Mouse (Mus musculus): ENCODE results near the gene Sema3g. TPM values are rescaled to one million over a fixed set of nuclear protein-coding genes. Genes with fewer than 3 reads are reported as not detected.

Sema3g gene
- polyA plus RNA-seq, 1 experiment from 2014 or later, result 0.32 TPM

DNA sequence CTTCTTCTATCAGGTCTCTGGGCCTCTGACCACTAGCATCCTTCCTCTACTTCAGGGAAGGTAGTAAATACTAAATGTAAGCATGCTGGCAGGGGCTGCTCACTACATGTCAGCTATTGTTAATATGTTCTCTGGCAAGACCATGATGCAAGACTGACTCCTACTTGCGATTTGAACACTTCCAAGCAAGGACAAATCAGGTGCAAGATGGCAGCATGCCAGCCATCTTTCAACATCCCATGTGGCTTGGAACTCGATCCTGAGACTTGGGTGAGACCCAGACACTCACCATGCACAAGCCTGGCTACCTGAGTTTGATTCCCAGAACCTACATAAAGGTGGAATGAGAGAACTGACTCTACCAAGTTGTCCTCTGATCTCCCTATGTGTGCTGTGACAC is 25.7 kb upstream of the Sema3g start:
- no peaks in the 10 kb centered on the region for H3K27me3 ChIP-seq (ENCODE audit: control insufficient read depth, insufficient read depth, low read length)
- no peak overlapping the region for H3K4me2 ChIP-seq (replicated peaks)
- H3K4me1 ChIP-seq (replicated peaks; ENCODE audit: control insufficient read depth, insufficient read depth, low read length), result no peaks in the 10 kb centered on the region
- ATAC-seq (ENCODE audit: low FRiP score), result no peak
- no peak for DNase-seq (ENCODE audit: low spot score)
- no peaks in the 10 kb centered on the region for H3K9me3 ChIP-seq (ENCODE audit: control insufficient read depth, low read length)
- no peak overlapping the region for H3K4me3 ChIP-seq (replicated peaks; ENCODE audit: low read length)
- H3K27ac ChIP-seq, result no peak overlapping the region
- 84% methylated on average over 2 of the region's 2 CpGs for WGBS
- no peak overlapping the region for H3K9ac ChIP-seq
- peaks cover 97% of the 10 kb centered on the region for H3K36me3 ChIP-seq (replicated peaks; ENCODE audit: control insufficient read depth, insufficient read depth)

DNA sequence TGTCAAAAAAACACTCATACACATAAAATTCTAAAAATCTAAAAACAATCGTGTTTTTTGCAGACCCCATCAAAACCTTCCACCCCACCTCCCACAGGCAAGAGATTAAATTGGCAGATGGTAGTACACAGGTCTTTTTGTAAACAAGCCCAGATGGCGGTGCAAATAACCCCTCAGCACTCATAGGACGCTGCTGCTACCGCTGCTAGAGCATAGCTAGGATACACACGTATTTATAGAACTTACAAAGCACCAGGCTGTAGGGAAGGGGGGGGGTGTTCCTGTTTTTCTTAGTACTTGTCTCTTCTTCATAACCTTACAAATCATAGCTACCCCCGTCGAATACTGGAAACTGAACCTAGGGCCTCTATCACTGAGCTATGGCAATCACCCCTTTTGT is 23.9 kb upstream of the Sema3g start:
- Histone ChIP-seq H3K9me3 (ENCODE audit: control insufficient read depth, low read length) (no peaks in the 10 kb centered on the region), H3K9ac (no peak overlapping the region), H3K27ac (no peak overlapping the region), H3K36me3 (replicated peaks; ENCODE audit: control insufficient read depth, insufficient read depth) (peaks cover 92% of the 10 kb centered on the region), H3K4me1 (replicated peaks; ENCODE audit: control insufficient read depth, insufficient read depth, low read length) (no peaks in the 10 kb centered on the region; the same call in 1 of the 2 replicates), H3K4me2 (replicated peaks) (no peak overlapping the region), H3K4me3 (replicated peaks; ENCODE audit: low read length) (no peak overlapping the region), H3K27me3 (ENCODE audit: control insufficient read depth, insufficient read depth, low read length) (no peaks in the 10 kb centered on the region)
- ATAC-seq (ENCODE audit: low FRiP score) (no peak), DNase-seq (ENCODE audit: low spot score) (no peak)
- WGBS, result 81% methylated on average over 7 of the region's 7 CpGs

DNA sequence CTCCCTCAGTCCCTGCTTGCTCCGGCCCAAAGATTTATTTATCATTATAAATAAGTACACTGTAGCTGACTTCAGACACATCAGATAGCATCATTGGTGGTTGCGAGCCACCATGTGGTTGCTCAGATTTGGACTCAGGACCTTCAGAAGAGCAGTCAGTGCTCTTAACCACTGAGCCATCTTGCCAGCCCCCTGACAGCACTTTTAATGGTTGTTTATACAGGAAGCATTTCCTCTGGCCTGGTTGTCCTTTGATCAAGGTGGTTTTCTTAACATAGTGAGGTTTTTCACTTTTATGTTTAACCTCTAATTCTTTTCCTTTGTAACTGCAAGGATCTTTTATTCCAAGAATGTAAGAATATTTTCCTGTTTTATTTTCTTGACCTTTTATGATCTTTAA is 23.2 kb upstream of the Sema3g start:
- H3K4me1 ChIP-seq (replicated peaks; ENCODE audit: control insufficient read depth, insufficient read depth, low read length), result no peaks in the 10 kb centered on the region; the same call in 1 of the 2 replicates
- no peaks in the 10 kb centered on the region for H3K9me3 ChIP-seq (ENCODE audit: control insufficient read depth, low read length)
- no peak overlapping the region for H3K4me2 ChIP-seq (replicated peaks)
- H3K9ac ChIP-seq, result no peak overlapping the region
- H3K4me3 ChIP-seq (replicated peaks; ENCODE audit: low read length), result no peak overlapping the region
- H3K27me3 ChIP-seq (ENCODE audit: control insufficient read depth, insufficient read depth, low read length), result no peaks in the 10 kb centered on the region
- DNase-seq (ENCODE audit: low spot score) (no peak), ATAC-seq (ENCODE audit: low FRiP score) (no peak)
- H3K36me3 ChIP-seq (replicated peaks; ENCODE audit: control insufficient read depth, insufficient read depth), result peaks cover 92% of the 10 kb centered on the region
- WGBS, result 87% methylated on average over 2 of the region's 2 CpGs
- H3K27ac ChIP-seq, result no peak overlapping the region

DNA sequence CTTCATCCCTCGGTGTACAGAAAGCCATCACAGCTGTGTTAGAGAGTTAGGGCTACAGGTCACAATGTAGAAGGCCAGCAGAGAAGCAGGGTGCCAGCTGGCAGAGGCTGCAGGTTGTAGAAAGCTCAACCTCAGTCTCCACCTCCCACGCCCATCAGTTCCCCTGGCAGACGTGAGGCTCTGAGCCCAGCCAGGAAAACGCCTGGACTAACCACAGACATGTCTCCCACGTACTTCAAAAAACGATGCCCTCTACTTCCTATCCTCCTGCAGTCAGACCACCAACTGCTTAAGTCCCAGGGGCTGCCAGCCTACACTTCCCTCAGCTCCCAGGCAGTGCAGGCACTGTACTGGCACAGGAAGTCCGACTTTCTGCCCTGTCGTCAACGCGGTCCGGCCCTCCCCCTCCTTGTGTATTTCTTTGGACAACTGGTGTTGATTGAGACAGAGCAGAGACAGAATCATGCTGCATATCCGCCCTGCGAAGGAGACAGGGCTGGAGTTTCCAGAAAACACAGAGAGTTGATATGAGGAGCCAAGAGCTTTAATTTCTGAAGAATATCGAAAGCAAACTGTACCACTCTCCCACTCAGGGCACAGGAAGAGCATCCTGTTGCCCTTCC is 22.7 kb upstream of the Sema3g start:
- H3K36me3 ChIP-seq (replicated peaks; ENCODE audit: control insufficient read depth, insufficient read depth), result peaks cover 92% of the 10 kb centered on the region

DNA sequence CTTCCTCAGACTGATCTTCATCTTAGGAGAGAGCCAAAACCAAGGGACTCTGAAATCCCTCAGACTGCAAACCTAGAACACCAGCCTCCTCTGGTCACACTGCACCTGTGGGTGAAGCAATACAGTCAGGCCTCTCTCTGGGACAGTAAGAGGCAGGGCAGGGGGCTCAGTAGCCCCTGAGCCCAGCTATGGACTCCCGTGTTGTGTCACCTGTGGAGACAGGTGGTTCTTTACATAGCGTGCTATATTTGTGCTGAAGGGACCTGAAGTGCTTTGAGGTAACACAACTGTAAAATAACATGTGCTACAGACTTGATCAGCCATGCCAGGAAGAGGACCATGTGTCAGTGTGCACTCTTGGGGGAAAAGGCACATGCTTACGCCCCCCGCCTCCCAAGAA is 22.1 kb upstream of the Sema3g start:
- Histone ChIP-seq H3K9me3 (ENCODE audit: control insufficient read depth, low read length) (no peaks in the 10 kb centered on the region), H3K4me1 (replicated peaks; ENCODE audit: control insufficient read depth, insufficient read depth, low read length) (no peaks in the 10 kb centered on the region; the same call in 1 of the 2 replicates), H3K9ac (no peak overlapping the region), H3K36me3 (replicated peaks; ENCODE audit: control insufficient read depth, insufficient read depth) (peaks cover 92% of the 10 kb centered on the region), H3K27me3 (ENCODE audit: control insufficient read depth, insufficient read depth, low read length) (no peaks in the 10 kb centered on the region), H3K27ac (no peak overlapping the region), H3K4me3 (replicated peaks; ENCODE audit: low read length) (no peak overlapping the region), H3K4me2 (replicated peaks) (no peak overlapping the region)
- no peak for DNase-seq (ENCODE audit: low spot score)
- no peak for ATAC-seq (ENCODE audit: low FRiP score)
- 98% methylated on average over 4 of the region's 4 CpGs for whole genome bisulfite sequencing

More for the DNA sequence above, 22.7 kb upstream of the Sema3g start:
- no peak for ATAC-seq (ENCODE audit: low FRiP score)
- Histone ChIP-seq H3K9ac (no peak overlapping the region), H3K4me3 (replicated peaks; ENCODE audit: low read length) (no peak overlapping the region), H3K4me1 (replicated peaks; ENCODE audit: control insufficient read depth, insufficient read depth, low read length) (no peaks in the 10 kb centered on the region; the same call in 1 of the 2 replicates), H3K27me3 (ENCODE audit: control insufficient read depth, insufficient read depth, low read length) (no peaks in the 10 kb centered on the region), H3K4me2 (replicated peaks) (no peak overlapping the region), H3K27ac (no peak overlapping the region), H3K9me3 (ENCODE audit: control insufficient read depth, low read length) (no peaks in the 10 kb centered on the region)
- WGBS, result 84% methylated on average over 14 of the region's 14 CpGs
- DNase-seq (ENCODE audit: low spot score), result no peak

DNA sequence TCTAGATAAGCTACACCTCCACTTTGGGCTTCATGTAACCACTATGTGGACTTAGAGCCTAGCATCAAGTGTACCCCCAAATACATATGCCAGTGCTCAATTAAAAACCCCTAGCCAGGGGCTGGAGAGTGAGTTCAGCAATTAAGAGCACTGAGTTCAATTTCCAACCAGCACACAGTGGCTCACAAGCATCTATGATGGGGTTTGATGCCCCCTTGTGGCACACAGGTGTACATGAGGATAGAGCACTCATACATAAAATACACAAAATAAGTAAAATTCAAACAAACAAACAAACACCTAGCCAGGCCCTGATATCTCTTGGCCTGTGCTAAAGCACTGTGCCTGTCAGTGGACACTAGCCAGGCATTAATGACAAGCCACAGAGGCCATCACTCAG is 21.7 kb upstream of the Sema3g start:
- DNase-seq (ENCODE audit: low spot score) (no peak), ATAC-seq (ENCODE audit: low FRiP score) (no peak)
- no peak overlapping the region for H3K27ac ChIP-seq
- no peaks in the 10 kb centered on the region; the same call in 1 of the 2 replicates for H3K4me1 ChIP-seq (replicated peaks; ENCODE audit: control insufficient read depth, insufficient read depth, low read length)
- no peak overlapping the region for H3K4me2 ChIP-seq (replicated peaks)
- H3K4me3 ChIP-seq (replicated peaks; ENCODE audit: low read length), result no peak overlapping the region
- no peaks in the 10 kb centered on the region for H3K27me3 ChIP-seq (ENCODE audit: control insufficient read depth, insufficient read depth, low read length)
- no peaks in the 10 kb centered on the region for H3K9me3 ChIP-seq (ENCODE audit: control insufficient read depth, low read length)
- H3K9ac ChIP-seq, result no peak overlapping the region
- peaks cover 92% of the 10 kb centered on the region for H3K36me3 ChIP-seq (replicated peaks; ENCODE audit: control insufficient read depth, insufficient read depth)

DNA sequence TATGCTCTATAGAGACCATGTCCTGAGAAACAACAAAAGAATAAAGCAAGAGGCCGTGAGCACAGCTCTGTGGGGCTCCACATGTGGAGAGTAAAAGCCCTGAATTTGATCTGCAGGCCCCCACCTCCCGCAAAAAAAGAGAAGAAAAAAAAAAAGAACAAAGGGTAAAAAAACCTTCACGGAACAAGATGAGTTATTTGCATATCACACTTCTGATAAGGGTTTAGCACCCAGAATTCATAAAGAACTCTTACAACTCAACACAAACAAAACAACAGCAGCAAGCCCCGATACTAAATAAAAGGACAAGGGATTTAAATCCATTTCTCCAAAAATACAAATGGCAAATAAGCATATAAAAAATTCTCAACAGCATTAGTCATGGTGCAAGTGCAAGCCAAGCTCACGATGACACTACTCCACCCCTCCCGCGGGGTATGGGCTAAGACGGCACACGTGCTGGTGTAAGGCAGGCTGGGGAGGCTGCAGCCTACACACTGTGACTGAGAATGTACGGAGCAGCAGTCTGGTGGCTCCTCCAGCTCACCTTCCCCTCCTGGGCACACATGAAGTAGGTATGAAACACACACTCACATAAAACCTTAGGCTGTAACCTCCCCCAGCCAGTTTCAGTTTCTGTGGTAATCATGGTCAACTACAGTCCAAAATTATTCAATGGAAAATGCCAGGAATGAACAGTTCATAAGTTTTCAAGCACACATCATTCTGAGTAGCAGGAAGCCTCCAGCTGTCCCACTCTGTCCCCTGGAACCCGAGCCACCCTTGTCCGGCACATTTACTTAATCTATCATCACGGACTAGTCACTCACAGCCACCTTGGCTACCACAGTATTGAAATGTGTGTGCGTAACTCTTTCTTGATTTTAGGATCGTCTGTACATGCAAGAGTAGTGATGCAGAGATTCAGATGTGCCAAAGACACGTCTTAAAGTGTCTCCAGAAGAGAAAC is 19.8 kb upstream of the Sema3g start:
- no peaks in the 10 kb centered on the region for H3K27me3 ChIP-seq (ENCODE audit: control insufficient read depth, insufficient read depth, low read length)
- WGBS, result 61% methylated on average over 16 of the region's 16 CpGs
- H3K4me1 ChIP-seq (replicated peaks; ENCODE audit: control insufficient read depth, insufficient read depth, low read length), result no peaks in the 10 kb centered on the region; the same call in 1 of the 2 replicates
- H3K27ac ChIP-seq, result no peak overlapping the region
- DNase-seq (ENCODE audit: low spot score), result no peak
- 0 out of 2 replicates have a peak, but pooled peaks have one; percentile 57 for ATAC-seq (ENCODE audit: low FRiP score)
- no peak overlapping the region for H3K4me3 ChIP-seq (replicated peaks; ENCODE audit: low read length)
- H3K9ac ChIP-seq, result no peak overlapping the region
- H3K36me3 ChIP-seq (replicated peaks; ENCODE audit: control insufficient read depth, insufficient read depth), result peaks cover 92% of the 10 kb centered on the region
- no peaks in the 10 kb centered on the region for H3K9me3 ChIP-seq (ENCODE audit: control insufficient read depth, low read length)
- no peak overlapping the region for H3K4me2 ChIP-seq (replicated peaks)

DNA sequence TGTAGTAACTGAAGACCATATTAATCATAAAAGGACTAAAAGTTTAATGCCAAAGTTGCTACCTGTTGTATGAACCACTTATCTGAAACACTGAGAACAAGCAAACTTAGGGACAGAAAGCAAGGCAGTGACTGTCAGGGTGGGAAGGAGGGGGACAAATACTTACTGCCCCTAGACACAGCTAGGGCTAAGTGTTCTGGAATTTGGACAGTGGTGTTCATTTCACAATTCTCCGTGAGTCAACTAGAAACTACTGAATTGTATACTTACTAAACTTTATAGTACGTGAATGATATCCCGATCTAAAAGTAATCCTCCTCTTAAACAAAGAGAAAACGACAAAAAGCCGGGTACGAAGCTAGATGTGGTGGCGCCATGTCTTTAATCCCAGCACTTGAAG is 18.1 kb upstream of the Sema3g start:
- H3K36me3 ChIP-seq (replicated peaks; ENCODE audit: control insufficient read depth, insufficient read depth), result peaks cover 91% of the 10 kb centered on the region
- H3K4me3 ChIP-seq (replicated peaks; ENCODE audit: low read length), result no peak overlapping the region
- no peaks in the 10 kb centered on the region for H3K27me3 ChIP-seq (ENCODE audit: control insufficient read depth, insufficient read depth, low read length)
- no peak overlapping the region for H3K27ac ChIP-seq
- H3K4me1 ChIP-seq (replicated peaks; ENCODE audit: control insufficient read depth, insufficient read depth, low read length), result peaks cover 9% of the 10 kb centered on the region
- H3K9me3 ChIP-seq (ENCODE audit: control insufficient read depth, low read length), result no peaks in the 10 kb centered on the region
- no peak for ATAC-seq (ENCODE audit: low FRiP score)
- H3K9ac ChIP-seq, result no peak overlapping the region
- WGBS, result 94% methylated on average over 7 of the region's 7 CpGs
- DNase-seq (ENCODE audit: low spot score), result no peak
- H3K4me2 ChIP-seq (replicated peaks), result no peak overlapping the region

DNA sequence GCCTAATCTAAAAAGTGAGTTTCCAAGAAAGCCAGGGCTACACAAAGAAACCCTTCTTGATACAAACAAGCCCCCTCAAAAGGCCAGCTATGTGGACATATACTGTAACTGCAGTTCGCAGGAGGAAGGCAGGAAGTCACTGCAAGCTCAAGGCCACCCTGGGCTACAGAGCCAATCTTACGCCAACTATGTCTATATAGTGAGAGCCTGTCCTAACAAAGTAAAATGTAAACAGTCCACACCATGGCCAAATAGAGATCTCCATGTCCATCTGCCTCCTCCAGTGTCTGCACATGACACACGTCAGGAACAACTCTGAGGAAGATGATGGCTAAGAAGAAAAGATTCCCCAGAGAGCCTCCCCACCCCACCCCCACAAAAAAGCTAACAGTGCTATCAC is 17.6 kb upstream of the Sema3g start:
- no peak overlapping the region for H3K4me3 ChIP-seq (replicated peaks; ENCODE audit: low read length)
- H3K36me3 ChIP-seq (replicated peaks; ENCODE audit: control insufficient read depth, insufficient read depth), result peaks cover 88% of the 10 kb centered on the region
- H3K27me3 ChIP-seq (ENCODE audit: control insufficient read depth, insufficient read depth, low read length), result no peaks in the 10 kb centered on the region
- ATAC-seq (ENCODE audit: low FRiP score) (no peak), DNase-seq (ENCODE audit: low spot score) (no peak)
- H3K9ac ChIP-seq, result no peak overlapping the region
- 85% methylated on average over 3 of the region's 3 CpGs for WGBS
- no peaks in the 10 kb centered on the region for H3K9me3 ChIP-seq (ENCODE audit: control insufficient read depth, low read length)
- H3K4me2 ChIP-seq (replicated peaks), result no peak overlapping the region
- H3K4me1 ChIP-seq (replicated peaks; ENCODE audit: control insufficient read depth, insufficient read depth, low read length), result peaks cover 13% of the 10 kb centered on the region
- H3K27ac ChIP-seq, result no peak overlapping the region

Data from hindbrain, embryonic 14.5 days (tissue).